Mouse (Mus musculus) heart, embryonic 11.5 days (tissue): ENCODE measurements at regions not wholly inside any gene's neighbourhood (a gene's known extent, or its start where the extent isn't known, plus 50 kb on each side); places are given as distances from the start of the nearest gene placed in this dataset.
"Not testable (repeated sequence)": the region's sequence is repeated elsewhere in the genome, so short reads cannot be mapped to it uniquely, and the experiment has no call there.

Source experiments
- ATAC-seq: fragments of 200-750 bp; cut with Nextera tagmentation; replicated peaks from 2 replicates; pipeline ENCODE4 v1.8.0; 2017; ENCODE audit warnings: moderate library complexity; ENCODE audit not compliant: insufficient number of reproducible peaks, low FRiP score, low TSS enrichment
- H3K27ac ChIP-seq: fragments of 300-500 bp; sonication (generic); 2 replicates; pipeline ENCODE4 v1.5.1; 2014; ENCODE audit warnings: mild to moderate bottlenecking, low read depth, low read length
- H3K27me3 ChIP-seq: fragments of 300-500 bp; sonication (generic); 2 replicates; pipeline ENCODE4 v1.6.1; 2014; ENCODE audit warnings: mild to moderate bottlenecking, low read length, mixed read lengths; ENCODE audit not compliant: control insufficient read depth, insufficient read depth
- H3K36me3 ChIP-seq: fragments of 300-500 bp; sonication (generic); 2 replicates; pipeline ENCODE4 v1.6.1; 2014; ENCODE audit warnings: mild to moderate bottlenecking, low read length, moderate library complexity, mixed read lengths; ENCODE audit not compliant: control insufficient read depth, insufficient read depth
- H3K4me1 ChIP-seq: fragments of 300-500 bp; sonication (generic); 2 replicates; pipeline ENCODE4 v1.6.1; 2014; ENCODE audit warnings: low read length; ENCODE audit not compliant: control insufficient read depth, insufficient read depth
- H3K4me2 ChIP-seq: fragments of 300-500 bp; sonication (generic); 2 replicates; pipeline ENCODE4 v1.6.1; 2014; ENCODE audit warnings: mild to moderate bottlenecking, moderate library complexity
- H3K4me3 ChIP-seq: fragments of 300-500 bp; sonication (generic); 2 replicates; pipeline ENCODE4 v1.5.1; 2014; ENCODE audit warnings: low read depth, low read length
- H3K9ac ChIP-seq: fragments of 300-500 bp; sonication (generic); 2 replicates; pipeline ENCODE4 v1.6.1; 2014; ENCODE audit warnings: mild to moderate bottlenecking, low read depth, low read length, moderate library complexity
- H3K9me3 ChIP-seq: fragments of 300-500 bp; sonication (generic); replicated peaks from 2 replicates; pipeline ENCODE4 v1.6.1; 2016; ENCODE audit warnings: low read length; ENCODE audit not compliant: control insufficient read depth
- WGBS: fragments of 180-500 bp; shearing (Covaris S2); extraction: QIAGEN DNeasy Blood & Tissue Kit; methylation state at CpG from one replicate; pipeline ENCODE4 v1.1.7; 2014; ENCODE audit not compliant: insufficient replicate concordance; 5-methylcytosine and 5-hydroxymethylcytosine counted together

- Histone ChIP-seq H3K4me2 (no peak overlapping the region), H3K4me1 (no peaks in the 10 kb centered on the region), H3K4me3 (no peak overlapping the region), H3K27me3 (no peaks in the 10 kb centered on the region), H3K9me3 (no peaks in the 10 kb centered on the region), H3K9ac (no peak overlapping the region), H3K36me3 (no peaks in the 10 kb centered on the region), H3K27ac (no peak overlapping the region)
- WGBS, result 77% methylated on average over 1 of the region's 1 CpGs
- no peak for ATAC-seq
Observed at GRCm38 (mm10) chr6:16365450-16365849, 532.8 kb downstream of the Tfec start.

- Histone ChIP-seq H3K9ac (no peak overlapping the region), H3K4me2 (no peak overlapping the region), H3K27ac (no peak overlapping the region), H3K4me3 (no peak overlapping the region), H3K27me3 (no peaks in the 10 kb centered on the region), H3K9me3 (no peaks in the 10 kb centered on the region), H3K36me3 (no peaks in the 10 kb centered on the region), H3K4me1 (no peaks in the 10 kb centered on the region)
- no peak for ATAC-seq
- 68% methylated on average over 4 of the region's 4 CpGs for WGBS
Observed at GRCm38 (mm10) chr6:16362057-16362456, 536.2 kb downstream of the Tfec start.

GRCm38 (mm10) chr6:16359881-16360711, 538.1 kb downstream of the Tfec start:
- H3K9ac ChIP-seq, H3K4me1 ChIP-seq, H3K27me3 ChIP-seq, H3K36me3 ChIP-seq, H3K9me3 ChIP-seq, H3K4me2 ChIP-seq, ATAC-seq, H3K27ac ChIP-seq: not testable (repeated sequence)
- 37% methylated on average over 8 of the region's 25 CpGs for WGBS
- peak overlapping the region; percentile 22; the same call in 1 of the 2 replicates for H3K4me3 ChIP-seq

DNA sequence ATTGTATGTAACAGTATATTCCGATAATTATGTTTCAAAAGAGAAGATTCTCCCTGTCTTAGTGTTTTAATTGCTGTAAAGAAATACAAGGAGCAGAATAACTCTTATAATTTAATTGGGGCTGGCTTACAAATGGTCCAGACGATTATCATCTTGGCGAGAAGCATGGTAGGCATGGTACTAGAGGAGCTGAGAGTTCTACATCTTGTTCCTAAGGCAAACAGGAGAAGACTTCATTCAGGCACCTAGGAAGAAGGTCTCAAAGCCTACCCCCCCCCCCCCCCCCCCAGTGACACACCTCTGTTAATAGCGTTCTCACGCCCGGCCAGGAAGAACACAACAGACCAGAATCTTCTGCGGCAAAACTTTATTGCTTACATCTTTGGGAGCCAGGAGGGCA, 538.8 kb downstream of the Tfec start:
- Histone ChIP-seq H3K36me3 (no peaks in the 10 kb centered on the region), H3K4me3 (peak overlapping the region; percentile 22), H3K4me1 (no peaks in the 10 kb centered on the region), H3K9ac (no peak overlapping the region), H3K4me2 (peak overlapping the region; percentile 52), H3K9me3 (no peaks in the 10 kb centered on the region), H3K27ac (no peak overlapping the region), H3K27me3 (no peaks in the 10 kb centered on the region)
- no peak for ATAC-seq
- WGBS, result 65% methylated on average over 7 of the region's 7 CpGs

DNA sequence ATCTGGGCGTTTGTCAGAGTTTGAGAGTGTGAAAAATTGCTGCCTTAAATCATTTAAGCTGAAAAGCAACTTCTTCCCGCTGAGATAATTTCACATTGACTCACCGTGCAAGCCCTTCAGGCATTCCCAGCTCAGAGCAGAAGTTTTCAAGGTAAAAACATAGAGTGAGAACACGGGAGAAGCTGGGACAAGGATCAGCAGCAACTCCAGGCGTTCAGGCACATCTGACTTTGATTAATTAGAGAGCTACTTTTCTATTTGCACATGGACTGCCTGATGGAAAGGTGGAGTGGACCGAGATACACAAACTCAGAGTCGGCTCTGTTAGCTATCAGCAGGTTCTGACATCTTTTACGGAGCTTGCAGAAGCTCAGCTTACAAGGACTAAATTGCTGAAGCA, 564.6 kb downstream of the Tfec start:
- Histone ChIP-seq H3K27ac (no peak overlapping the region), H3K36me3 (no peaks in the 10 kb centered on the region), H3K4me3 (no peak overlapping the region), H3K27me3 (no peaks in the 10 kb centered on the region), H3K9me3 (no peaks in the 10 kb centered on the region), H3K4me2 (no peak overlapping the region), H3K4me1 (no peaks in the 10 kb centered on the region), H3K9ac (no peak overlapping the region)
- ATAC-seq, result no peak
- WGBS, result 36% methylated on average over 8 of the region's 8 CpGs

DNA sequence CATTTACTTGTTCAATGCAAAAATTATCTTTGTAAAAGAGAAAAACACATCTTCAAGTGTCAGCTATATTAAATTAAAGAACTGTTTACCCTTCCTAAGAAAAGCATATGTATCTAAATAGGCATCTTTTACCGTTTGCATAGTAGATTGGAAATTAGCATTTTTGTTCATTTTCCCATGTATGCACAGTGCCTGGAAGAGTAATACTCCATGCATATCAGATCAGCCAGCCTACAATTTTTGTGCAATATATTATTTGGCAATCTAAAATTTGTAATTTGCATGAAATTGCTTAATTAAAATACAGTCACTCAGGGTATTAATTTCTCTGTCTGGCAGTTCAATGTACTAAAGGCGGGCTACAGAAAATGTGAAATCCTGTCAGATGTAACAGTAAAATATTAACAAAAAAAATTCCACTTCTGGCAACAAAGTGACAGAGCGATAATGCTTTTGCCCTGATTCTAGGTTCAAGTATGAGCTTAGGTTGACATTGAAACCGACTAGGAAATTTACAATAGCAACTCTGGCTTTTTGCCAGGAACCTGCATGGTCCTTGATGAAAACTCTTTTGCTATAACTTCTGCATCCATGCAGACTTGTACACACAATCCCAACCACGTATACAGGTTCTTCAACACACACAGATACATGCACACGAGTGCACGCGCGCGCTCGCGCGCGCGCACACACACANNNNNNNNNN, 583.8 kb downstream of the Tfec start:
- ATAC-seq, result no peak
- Histone ChIP-seq H3K4me3 (no peak overlapping the region), H3K27me3 (no peaks in the 10 kb centered on the region), H3K36me3 (no peaks in the 10 kb centered on the region), H3K4me2 (no peak overlapping the region), H3K9me3 (no peaks in the 10 kb centered on the region), H3K9ac (no peak overlapping the region), H3K27ac (no peak overlapping the region), H3K4me1 (no peaks in the 10 kb centered on the region)
- 89% methylated on average over 15 of the region's 15 CpGs for WGBS

DNA sequence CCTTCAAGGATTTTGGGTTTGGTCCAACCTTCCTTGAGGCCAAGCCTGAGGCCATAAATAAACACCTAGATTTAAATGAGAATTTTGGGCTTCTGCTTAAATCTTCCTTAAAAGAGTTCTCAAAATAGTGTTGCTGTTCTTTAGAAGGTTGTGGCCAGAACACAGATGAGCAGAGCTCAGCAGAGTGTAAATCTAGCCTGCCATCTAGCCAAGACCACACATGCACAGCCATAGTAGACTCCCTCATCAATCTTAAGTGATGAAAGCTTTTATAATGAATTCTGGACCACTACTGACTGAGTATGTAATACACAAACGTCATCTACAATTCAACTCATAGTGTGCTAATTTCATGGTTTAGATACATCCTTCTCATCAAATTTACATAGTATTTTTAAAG, 585.3 kb downstream of the Tfec start:
- Histone ChIP-seq H3K4me2 (no peak overlapping the region), H3K36me3 (no peaks in the 10 kb centered on the region), H3K9me3 (no peaks in the 10 kb centered on the region), H3K27me3 (no peaks in the 10 kb centered on the region), H3K4me3 (no peak overlapping the region), H3K4me1 (no peaks in the 10 kb centered on the region), H3K27ac (no peak overlapping the region), H3K9ac (no peak overlapping the region)
- WGBS, result 15% methylated on average over 1 of the region's 1 CpGs
- ATAC-seq, result no peak

- no peaks in the 10 kb centered on the region for H3K9me3 ChIP-seq
- no peak overlapping the region for H3K4me3 ChIP-seq
- ATAC-seq, result no peak
- H3K4me2 ChIP-seq, result no peak overlapping the region
- H3K9ac ChIP-seq, result no peak overlapping the region
- no peaks in the 10 kb centered on the region for H3K27me3 ChIP-seq
- H3K4me1 ChIP-seq, result no peaks in the 10 kb centered on the region
- H3K36me3 ChIP-seq, result no peaks in the 10 kb centered on the region
- WGBS, result 54% methylated on average over 8 of the region's 8 CpGs
- no peak overlapping the region for H3K27ac ChIP-seq
Observed at GRCm38 (mm10) chr6:16283328-16284072, 563.0 kb downstream of the Mdfic start.
